Mouse (Mus musculus) forebrain, embryonic 12.5 days (tissue): ENCODE measurements around the gene Plekhg1. TPM values are rescaled to one million over a fixed set of nuclear protein-coding genes. Genes with fewer than 3 reads are reported as not detected.

Experiments used
- ATAC-seq: fragments of 200-750 bp; cut with Nextera tagmentation; 2 replicates; pipeline ENCODE4 v1.8.0; 2017; ENCODE audit warnings: moderate TSS enrichment; ENCODE audit not compliant: low FRiP score
- H3K27ac ChIP-seq: fragments of 300-500 bp; sonication (generic); 2 replicates; pipeline ENCODE4 v1.5.1; 2016; ENCODE audit warnings: mild to moderate bottlenecking
- H3K27me3 ChIP-seq: fragments of 300-500 bp; sonication (generic); 2 replicates; pipeline ENCODE4 v1.6.1; 2016; ENCODE audit warnings: mild to moderate bottlenecking
- H3K36me3 ChIP-seq: fragments of 300-500 bp; sonication (generic); replicated peaks from 2 replicates; pipeline ENCODE4 v1.6.1; 2016; ENCODE audit warnings: mild to moderate bottlenecking
- H3K4me1 ChIP-seq: fragments of 300-500 bp; sonication (generic); 2 replicates; pipeline ENCODE4 v1.6.1; 2016
- H3K4me2 ChIP-seq: fragments of 300-500 bp; sonication (generic); 2 replicates; pipeline ENCODE4 v1.6.1; 2016; ENCODE audit warnings: mild to moderate bottlenecking, moderate library complexity
- H3K4me3 ChIP-seq: fragments of 300-500 bp; sonication (generic); replicated peaks from 2 replicates; pipeline ENCODE4 v1.5.1; 2016; ENCODE audit warnings: mild to moderate bottlenecking
- H3K9ac ChIP-seq: fragments of 300-500 bp; sonication (generic); 2 replicates; pipeline ENCODE4 v1.6.1; 2016; ENCODE audit warnings: mild to moderate bottlenecking
- H3K9me3 ChIP-seq: fragments of 300-500 bp; sonication (generic); 2 replicates; pipeline ENCODE4 v1.6.1; 2016
- WGBS: fragments of 180-500 bp; shearing (Covaris S2); methylation state at CpG from one replicate; pipeline ENCODE4 v1.1.7; 2016; 5-methylcytosine and 5-hydroxymethylcytosine counted together
- polyA plus RNA-seq: library from polyadenylated mRNA; unstranded; fragments of >200 nt; fragmentation: Nextera tagmentation; extraction: Ambion mirVana; gene quantifications from 2 replicates; pipeline ENCODE4 v1.2.1, GENCODE M21; 2016

The Plekhg1 gene
- 9.7 and 14.9 TPM in 2 replicates for polyA plus RNA-seq

GRCm38 (mm10) chr10:3740148-3740503 is at the start of gene Plekhg1:
TSS of gene Plekhg1 (plus strand) at chr10:3740364.
- H3K27me3 ChIP-seq, result no peaks in the 10 kb centered on the region
- H3K4me2 ChIP-seq, result peak within 1 kb of the TSS; percentile 90
- peak within 1 kb of the TSS; percentile 83 for H3K27ac ChIP-seq
- no peaks in the 10 kb centered on the region for H3K9me3 ChIP-seq
- no peaks in the 10 kb centered on the region for H3K36me3 ChIP-seq
- peak; percentile 93 for ATAC-seq
- H3K9ac ChIP-seq, result peak within 1 kb of the TSS; percentile 69
- peaks cover 15% of the 10 kb centered on the region; the same call in 1 of the 2 replicates for H3K4me1 ChIP-seq
- peak within 1 kb of the TSS; percentile 59 for H3K4me3 ChIP-seq
- 1% methylated on average over 14 of the region's 29 CpGs for WGBS

DNA sequence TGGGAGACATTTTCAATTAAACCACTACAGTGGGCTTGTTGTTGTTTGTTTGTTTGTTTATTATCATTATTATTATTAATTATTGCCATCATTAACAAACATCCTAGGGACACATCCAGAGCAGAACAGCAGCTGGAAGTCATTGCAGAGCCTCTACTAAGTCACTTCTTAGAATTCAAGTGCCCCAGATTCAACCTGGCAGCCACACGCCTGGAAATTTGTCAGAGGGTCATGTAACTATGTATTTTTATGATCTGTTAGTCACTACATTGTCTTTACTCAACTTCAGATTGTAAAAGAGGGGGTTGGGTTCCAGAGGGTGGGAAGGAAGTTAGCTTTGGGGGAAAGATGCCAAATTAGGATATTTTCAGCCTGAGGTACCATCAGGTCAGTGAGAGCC is 47.4 kb upstream of the Plekhg1 start:
- Histone ChIP-seq H3K27ac (no peak overlapping the region), H3K4me1 (no peaks in the 10 kb centered on the region), H3K36me3 (no peaks in the 10 kb centered on the region), H3K4me2 (no peak overlapping the region), H3K4me3 (no peak overlapping the region), H3K9me3 (no peaks in the 10 kb centered on the region), H3K27me3 (no peaks in the 10 kb centered on the region), H3K9ac (no peak overlapping the region)
- WGBS, result 83% methylated on average over 1 of the region's 1 CpGs
- no peak for ATAC-seq

DNA sequence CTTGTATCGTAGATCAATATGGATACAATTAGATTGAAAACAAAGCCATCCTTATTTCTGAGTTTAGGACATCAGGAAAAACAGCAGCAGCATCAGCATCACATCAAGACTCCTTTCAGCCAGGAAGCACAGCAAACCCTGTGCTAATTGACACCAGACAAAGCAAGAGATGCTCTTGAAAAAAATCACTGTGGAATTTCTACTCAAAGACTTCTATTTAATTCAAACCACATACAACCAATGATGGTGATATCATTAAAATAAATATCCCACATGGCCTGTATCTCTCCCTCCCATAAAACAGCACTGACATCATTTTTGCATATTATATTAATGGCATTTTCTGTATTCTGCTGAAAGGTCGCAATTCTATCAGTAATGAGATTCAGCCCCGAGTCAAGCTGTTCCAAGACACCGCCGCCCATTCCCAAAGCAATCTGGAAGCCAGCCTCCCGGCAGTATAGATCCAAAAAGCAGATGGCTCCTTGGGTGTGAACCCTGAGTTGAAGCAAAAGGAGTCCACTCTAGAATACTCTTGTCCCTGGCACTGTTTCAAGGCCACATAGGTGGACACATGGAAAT is 46.4 kb upstream of the Plekhg1 start:
- no peak overlapping the region for H3K9ac ChIP-seq
- no peaks in the 10 kb centered on the region for H3K9me3 ChIP-seq
- no peak overlapping the region for H3K4me2 ChIP-seq
- no peaks in the 10 kb centered on the region for H3K4me1 ChIP-seq
- no peaks in the 10 kb centered on the region for H3K27me3 ChIP-seq
- no peaks in the 10 kb centered on the region for H3K36me3 ChIP-seq
- ATAC-seq, result no peak
- no peak overlapping the region for H3K4me3 ChIP-seq
- WGBS, result 76% methylated on average over 6 of the region's 6 CpGs
- no peak overlapping the region for H3K27ac ChIP-seq

- no peak overlapping the region for H3K27ac ChIP-seq
- no peak for ATAC-seq
- H3K4me1 ChIP-seq, result no peaks in the 10 kb centered on the region
- WGBS, result 84% methylated on average over 5 of the region's 5 CpGs
- H3K27me3 ChIP-seq, result no peaks in the 10 kb centered on the region
- no peak overlapping the region for H3K4me3 ChIP-seq
- no peak overlapping the region for H3K9ac ChIP-seq
- no peaks in the 10 kb centered on the region for H3K36me3 ChIP-seq
- H3K9me3 ChIP-seq, result no peaks in the 10 kb centered on the region
- H3K4me2 ChIP-seq, result no peak overlapping the region
Measured at GRCm38 (mm10) chr10:3695332-3695905, 44.7 kb upstream of the Plekhg1 start.

DNA sequence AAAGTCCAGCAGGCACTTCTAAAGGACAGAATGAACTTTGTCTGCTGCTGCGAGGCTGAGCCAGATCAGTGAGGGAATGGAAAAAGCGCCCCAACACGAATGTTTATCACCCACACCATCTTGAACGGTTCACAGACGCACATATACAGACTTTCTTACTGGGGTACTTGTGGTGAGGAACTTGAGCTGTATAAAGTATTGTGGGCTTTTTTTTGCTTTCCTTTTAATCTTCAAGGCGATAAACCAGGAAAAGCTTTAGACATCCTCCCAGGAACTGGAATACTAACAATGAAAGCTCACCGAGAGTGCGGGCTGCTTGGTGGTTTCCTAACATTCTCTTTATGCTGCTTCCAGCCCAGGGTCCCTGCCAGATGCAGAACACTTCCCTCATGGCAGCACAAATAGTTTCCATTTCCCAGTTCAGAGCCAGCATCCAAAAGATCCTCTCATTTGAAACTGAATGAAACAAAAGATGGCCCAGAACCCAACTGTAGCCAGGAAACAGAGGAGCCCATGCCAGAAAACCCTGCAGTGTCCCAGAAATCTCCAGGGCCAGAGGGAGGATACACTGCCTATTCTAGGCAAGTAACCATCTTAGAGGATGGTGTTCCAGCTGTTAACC is 43.3 kb upstream of the Plekhg1 start:
- no peak overlapping the region for H3K4me3 ChIP-seq
- 78% methylated on average over 8 of the region's 8 CpGs for WGBS
- no peak overlapping the region for H3K4me2 ChIP-seq
- H3K9ac ChIP-seq, result no peak overlapping the region
- no peak overlapping the region for H3K27ac ChIP-seq
- ATAC-seq, result no peak
- no peaks in the 10 kb centered on the region for H3K36me3 ChIP-seq
- H3K27me3 ChIP-seq, result no peaks in the 10 kb centered on the region
- H3K9me3 ChIP-seq, result no peaks in the 10 kb centered on the region
- no peaks in the 10 kb centered on the region for H3K4me1 ChIP-seq

DNA sequence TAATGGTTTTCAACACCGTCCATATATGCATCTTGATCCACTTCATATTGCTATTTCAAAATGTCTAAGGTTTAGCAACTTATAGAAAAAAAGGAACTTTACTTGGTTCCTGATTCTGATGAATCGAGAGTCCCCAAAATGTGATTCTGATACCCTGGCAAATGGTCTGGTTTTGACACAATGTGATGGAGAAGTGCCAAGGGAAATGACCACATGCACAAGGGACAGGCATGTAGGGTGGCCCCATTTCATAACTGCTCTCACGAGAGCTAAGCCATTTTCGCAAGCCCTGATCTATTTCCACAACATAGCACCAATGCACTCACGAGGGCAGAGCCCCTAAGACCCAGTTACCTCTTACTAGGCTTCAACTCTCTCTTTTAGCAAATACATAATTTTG is 42.7 kb upstream of the Plekhg1 start:
- Histone ChIP-seq H3K9me3 (no peaks in the 10 kb centered on the region), H3K4me3 (no peak overlapping the region), H3K4me1 (no peaks in the 10 kb centered on the region), H3K4me2 (no peak overlapping the region), H3K27me3 (no peaks in the 10 kb centered on the region), H3K9ac (no peak overlapping the region), H3K27ac (no peak overlapping the region), H3K36me3 (no peaks in the 10 kb centered on the region)
- ATAC-seq, result no peak
- WGBS, result 84% methylated on average over 5 of the region's 5 CpGs

DNA sequence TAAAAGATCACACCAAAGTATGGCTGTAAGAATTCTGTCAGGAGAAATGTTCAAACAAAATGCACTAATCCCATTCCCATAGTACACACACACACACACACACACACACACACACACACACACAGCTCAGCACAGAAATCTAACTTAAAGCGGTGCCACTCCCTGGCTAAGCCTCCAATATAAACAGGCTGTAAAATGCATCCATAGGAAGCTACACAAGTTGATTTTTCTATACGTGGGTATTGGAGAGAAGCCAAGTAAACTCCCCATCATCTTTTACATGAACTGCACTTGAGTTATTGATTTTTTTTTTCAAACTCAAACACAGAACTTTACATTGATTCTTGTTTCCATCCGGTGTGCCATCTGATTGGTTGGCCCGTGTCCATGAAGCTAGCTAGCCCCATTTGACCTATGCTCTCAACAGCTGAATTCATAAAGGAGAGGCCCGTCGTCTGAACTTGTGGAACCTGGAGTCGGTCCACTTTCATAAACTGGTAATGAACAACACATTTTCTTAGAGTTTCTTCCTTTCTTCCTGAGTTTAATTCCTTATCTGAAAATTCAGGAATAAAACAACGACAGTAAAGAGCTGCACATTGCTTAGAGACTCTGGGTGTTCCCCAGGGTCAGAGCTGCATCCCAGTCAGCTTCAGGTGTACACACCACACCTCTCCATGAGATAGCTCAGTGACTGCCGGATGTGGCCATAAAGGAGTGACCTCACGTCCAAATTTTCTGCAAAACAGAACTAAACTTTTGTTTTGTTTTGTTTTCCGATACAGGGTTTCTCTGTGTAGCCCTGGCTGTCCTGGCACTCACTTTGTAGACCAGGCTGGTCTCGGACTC is 39.7 kb upstream of the Plekhg1 start:
- Histone ChIP-seq H3K36me3 (no peaks in the 10 kb centered on the region), H3K4me3 (no peak overlapping the region), H3K27ac (no peak overlapping the region), H3K4me2 (no peak overlapping the region), H3K27me3 (no peaks in the 10 kb centered on the region), H3K9me3 (no peaks in the 10 kb centered on the region), H3K9ac (no peak overlapping the region), H3K4me1 (no peaks in the 10 kb centered on the region)
- no peak for ATAC-seq
- WGBS, result 78% methylated on average over 12 of the region's 12 CpGs

GRCm38 (mm10) chr10:3701832-3702231 is 38.3 kb upstream of the Plekhg1 start:
- no peaks in the 10 kb centered on the region for H3K4me1 ChIP-seq
- no peaks in the 10 kb centered on the region for H3K9me3 ChIP-seq
- H3K36me3 ChIP-seq, result no peaks in the 10 kb centered on the region
- 91% methylated on average over 4 of the region's 4 CpGs for WGBS
- no peaks in the 10 kb centered on the region for H3K27me3 ChIP-seq
- no peak for ATAC-seq
- no peak overlapping the region for H3K4me3 ChIP-seq
- H3K4me2 ChIP-seq, result no peak overlapping the region
- no peak overlapping the region for H3K9ac ChIP-seq
- H3K27ac ChIP-seq, result no peak overlapping the region

DNA sequence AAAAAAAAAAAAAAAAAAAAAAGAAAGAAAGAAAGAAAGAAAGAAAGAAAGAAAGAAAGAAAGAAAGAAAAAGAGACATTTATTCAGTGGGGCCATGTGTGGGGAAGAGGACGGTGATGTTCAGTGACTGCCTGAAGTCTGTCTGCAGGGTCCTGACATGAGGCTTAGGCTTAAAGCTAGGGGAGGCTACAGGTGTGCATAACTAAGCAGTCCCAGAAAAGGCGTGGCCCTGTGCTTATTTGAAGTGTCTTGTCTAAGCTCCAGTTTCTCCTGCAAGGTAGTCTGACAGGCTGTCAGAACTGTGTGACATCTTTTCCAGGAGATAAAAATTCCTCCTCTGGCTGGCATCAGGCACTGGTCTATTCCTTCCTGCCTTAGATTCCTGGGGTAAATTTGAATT is 37.6 kb upstream of the Plekhg1 start:
- H3K9me3 ChIP-seq, result no peaks in the 10 kb centered on the region
- H3K27ac ChIP-seq, result no peak overlapping the region
- no peak overlapping the region for H3K9ac ChIP-seq
- no peak overlapping the region for H3K4me2 ChIP-seq
- no peak for ATAC-seq
- 80% methylated on average over 2 of the region's 2 CpGs for WGBS
- no peak overlapping the region for H3K4me3 ChIP-seq
- H3K4me1 ChIP-seq, result no peaks in the 10 kb centered on the region
- H3K36me3 ChIP-seq, result no peaks in the 10 kb centered on the region
- no peaks in the 10 kb centered on the region for H3K27me3 ChIP-seq

GRCm38 (mm10) chr10:3706231-3706630 is 33.9 kb upstream of the Plekhg1 start:
- Histone ChIP-seq H3K4me1 (no peaks in the 10 kb centered on the region), H3K27ac (no peak overlapping the region), H3K9ac (no peak overlapping the region), H3K36me3 (no peaks in the 10 kb centered on the region), H3K27me3 (no peaks in the 10 kb centered on the region), H3K4me2 (no peak overlapping the region), H3K4me3 (no peak overlapping the region), H3K9me3 (no peaks in the 10 kb centered on the region)
- ATAC-seq, result no peak
- 87% methylated on average over 4 of the region's 4 CpGs for WGBS

GRCm38 (mm10) chr10:3710081-3710480 is 30.1 kb upstream of the Plekhg1 start:
- H3K4me2 ChIP-seq, result no peak overlapping the region
- no peak for ATAC-seq
- no peak overlapping the region for H3K9ac ChIP-seq
- no peaks in the 10 kb centered on the region for H3K4me1 ChIP-seq
- no peaks in the 10 kb centered on the region for H3K9me3 ChIP-seq
- no peak overlapping the region for H3K27ac ChIP-seq
- WGBS, result 92% methylated on average over 3 of the region's 3 CpGs
- H3K4me3 ChIP-seq, result no peak overlapping the region
- no peaks in the 10 kb centered on the region for H3K27me3 ChIP-seq
- no peaks in the 10 kb centered on the region for H3K36me3 ChIP-seq

- H3K4me2 ChIP-seq, result no peak overlapping the region
- H3K9ac ChIP-seq, result no peak overlapping the region
- no peaks in the 10 kb centered on the region for H3K27me3 ChIP-seq
- no peak for ATAC-seq
- no peaks in the 10 kb centered on the region for H3K36me3 ChIP-seq
- 86% methylated on average over 3 of the region's 3 CpGs for WGBS
- no peak overlapping the region for H3K27ac ChIP-seq
- H3K9me3 ChIP-seq, result no peaks in the 10 kb centered on the region
- H3K4me1 ChIP-seq, result no peaks in the 10 kb centered on the region
- H3K4me3 ChIP-seq, result no peak overlapping the region
Measured at GRCm38 (mm10) chr10:3715302-3715943, 24.7 kb upstream of the Plekhg1 start.
